Mouse (Mus musculus): ENCODE results near the gene Shc3. TPM values are rescaled to one million over a fixed set of nuclear protein-coding genes. Genes with fewer than 3 reads are reported as not detected.

The Shc3 gene
- polyA plus RNA-seq, 1 experiment from 2014 or later, result 0.04 TPM

DNA sequence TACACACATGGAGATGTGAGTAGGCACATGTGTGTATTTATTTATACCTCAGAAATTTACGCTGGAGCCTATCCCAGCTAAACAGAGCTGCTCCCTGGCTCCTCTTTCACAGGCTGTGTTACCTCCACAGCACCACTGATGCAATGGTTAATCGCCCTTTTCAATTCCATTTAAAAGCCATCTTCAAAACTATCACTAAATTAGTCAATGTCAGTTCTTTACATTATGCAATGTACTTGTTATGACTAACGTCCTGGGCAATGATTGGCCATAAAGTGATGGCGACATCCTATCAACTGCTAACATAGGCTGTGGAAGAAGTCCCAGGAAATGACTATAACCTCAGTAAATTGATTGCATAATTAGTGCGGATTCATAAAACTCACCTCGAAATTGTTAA lies 187.7 kb downstream of the Shc3 start:
- in situ Hi-C loops (cut with MboI; ENCODE audit: low pct_unique_long_range_greater_than_20kb), result no loop called here
- ChIA-PET POLR2A (no interaction called here), CTCF (interaction anchor here (0.7 kb wide), 1 partner anchor 21 kb away, joined by 3 read pairs; no protein-coding TSS in a partner anchor)
- H3K27me3 ChIP-seq, result no peaks in the 10 kb centered on the region
- ATAC-seq (no peak), DNase-seq (ENCODE audit: low read depth, low spot score) (no peak)
- no peak for TF ChIP-seq CTCF (IDR thresholded peaks at IDR 0.05)

Other genes starting within 250 kb of the Shc3 start
- 0.17 TPM for gene S1pr3, start 160.8 kb downstream of the Shc3 start, polyA plus RNA-seq (2021)
- gene Cks2, start 75.8 kb upstream of the Shc3 start, polyA plus RNA-seq (2021), result 84.0 TPM
- gene Secisbp2, start 82.3 kb upstream of the Shc3 start, polyA plus RNA-seq (2021), result 16.1 TPM
- 26.5 TPM for gene Sema4d, start 224.3 kb upstream of the Shc3 start, polyA plus RNA-seq (2021)

Data from Patski (cell line).